Mouse (Mus musculus): ENCODE results near the gene Cd28.

DNA sequence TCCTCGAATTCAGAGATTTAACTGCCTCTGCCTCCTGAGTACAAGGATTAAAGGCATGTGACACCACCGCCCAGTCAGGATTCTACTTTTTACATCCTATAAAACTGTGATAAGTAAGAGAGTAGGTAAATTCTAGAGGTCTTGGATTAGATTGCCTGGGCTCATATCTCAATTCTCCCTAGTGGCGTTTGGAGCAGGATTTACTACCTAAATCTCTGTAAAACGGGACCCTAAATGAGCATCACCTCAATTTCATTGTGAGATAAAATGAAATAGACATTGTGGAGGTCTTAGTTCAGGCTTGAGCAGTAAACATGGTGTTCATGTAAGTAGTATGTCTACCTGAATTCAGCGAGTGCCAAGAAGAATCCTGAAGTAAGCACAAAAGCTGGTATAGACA, 30.3 kb downstream of the Cd28 start:
- TF ChIP-seq POLR2A (IDR thresholded peaks at IDR 0.05; ENCODE audit: control insufficient read depth, low read depth, low read length) (no peak), CTCF (IDR thresholded peaks at IDR 0.05; ENCODE audit: control insufficient read depth, insufficient read depth, insufficient replicate concordance, low read depth, low read length) (no peak)

Measured in testis, adult 2 months (tissue).